Mouse (Mus musculus) adrenal gland, postnatal 4 days (tissue): ENCODE data around the gene Dtx3. TPM values are rescaled to one million over a fixed set of nuclear protein-coding genes. Genes with fewer than 3 reads are reported as not detected.
"Not testable (repeated sequence)": the region's sequence is repeated elsewhere in the genome, so short reads cannot be mapped to it uniquely, and the experiment has no call there.

Source experiments
- DNase-seq, 2 experiments: peaks; one replicate each; pipeline ENCODE4 v3.0.0; 2021 to 2022; ENCODE audit warnings: low spot score in 2 of 2, mixed read lengths in 2 of 2
- total RNA-seq, 2 experiments: library from RNA; stranded (reverse); gene quantifications; 2 replicates each; pipeline ENCODE4 v1.2.3; 2021

Gene Dtx3
- total RNA-seq, 2 experiments from 2014 or later = 111 to 126 TPM

GRCm38 (mm10) chr10:127166771-127167613 lies 28.5 kb downstream of the Dtx3 start:
- DNase-seq = no peak

- DNase-seq = no peak
Measured at GRCm38 (mm10) chr10:127166404-127166715, 29.2 kb downstream of the Dtx3 start.

GRCm38 (mm10) chr10:127165654-127166403 lies 29.7 kb downstream of the Dtx3 start:
- no peak for DNase-seq

- DNase-seq = no peak
Measured at GRCm38 (mm10) chr10:127165354-127165653, 30.2 kb downstream of the Dtx3 start.

GRCm38 (mm10) chr10:127164631-127165353 lies 30.7 kb downstream of the Dtx3 start, which contains the start of gene B4galnt1:
B4galnt1 (plus strand) TSS chr10:127165225.
- no peak for DNase-seq

GRCm38 (mm10) chr10:127164190-127164589 lies 31.3 kb downstream of the Dtx3 start:
- no peak for DNase-seq

GRCm38 (mm10) chr10:127162771-127163261 lies 32.7 kb downstream of the Dtx3 start:
- not testable (repeated sequence) for DNase-seq

- DNase-seq = no peak
Measured at GRCm38 (mm10) chr10:127160728-127161127, 34.8 kb downstream of the Dtx3 start.

GRCm38 (mm10) chr10:127160081-127160480 lies 35.4 kb downstream of the Dtx3 start:
- DNase-seq = no peak

- DNase-seq = no peak
Measured at GRCm38 (mm10) chr10:127158471-127158870, 37.1 kb downstream of the Dtx3 start.

- DNase-seq = no peak
Measured at GRCm38 (mm10) chr10:127156511-127156910, 39.0 kb downstream of the Dtx3 start.

- DNase-seq = no peak
Measured at GRCm38 (mm10) chr10:127156089-127156488, 39.4 kb downstream of the Dtx3 start.

- DNase-seq = no peak
Measured at GRCm38 (mm10) chr10:127154652-127155051, 40.9 kb downstream of the Dtx3 start.

GRCm38 (mm10) chr10:127154241-127154640 lies 41.3 kb downstream of the Dtx3 start:
- DNase-seq = no peak

- no peak for DNase-seq
Measured at GRCm38 (mm10) chr10:127153323-127153722, 42.2 kb downstream of the Dtx3 start.

- DNase-seq = not testable (repeated sequence)
Measured at GRCm38 (mm10) chr10:127152556-127152955, 43.0 kb downstream of the Dtx3 start.

- DNase-seq = not testable (repeated sequence)
Measured at GRCm38 (mm10) chr10:127151233-127151632, 44.3 kb downstream of the Dtx3 start.

- no peak for DNase-seq
Measured at GRCm38 (mm10) chr10:127150471-127150872, 45.1 kb downstream of the Dtx3 start.

GRCm38 (mm10) chr10:127147135-127147534 lies 48.4 kb downstream of the Dtx3 start:
- DNase-seq = no peak

- DNase-seq = no peak
Measured at GRCm38 (mm10) chr10:127145303-127145702, 50.2 kb downstream of the Dtx3 start.

- DNase-seq = no peak
Measured at GRCm38 (mm10) chr10:127144536-127144935, 51.0 kb downstream of the Dtx3 start.

GRCm38 (mm10) chr10:127143228-127143627 lies 52.3 kb downstream of the Dtx3 start:
- DNase-seq = no peak
